Mouse (Mus musculus): ENCODE results near the gene 5830411N06Rik.

Gene 5830411N06Rik

GRCm38 (mm10) chr7:140247216-140247615 is at the start of gene 5830411N06Rik:
TSS of gene 5830411N06Rik (plus strand) at chr7:140247284.
- DNase-seq (ENCODE audit: low spot score in 2 of 2), result no peak

GRCm38 (mm10) chr7:140201090-140201489 is 46.0 kb upstream of the 5830411N06Rik start:
- DNase-seq (ENCODE audit: low spot score in 2 of 2), result no peak

GRCm38 (mm10) chr7:140205864-140206263 is 41.2 kb upstream of the 5830411N06Rik start, which contains the start of gene Olfr524:
TSS of gene Olfr524 (minus strand) at chr7:140205964.
- DNase-seq (ENCODE audit: low spot score in 2 of 2), result no peak

GRCm38 (mm10) chr7:140206904-140207303 is 40.2 kb upstream of the 5830411N06Rik start:
- no peak for DNase-seq (ENCODE audit: low spot score in 2 of 2)

- DNase-seq (ENCODE audit: low spot score in 2 of 2), result no peak
Observed at GRCm38 (mm10) chr7:140208153-140208552, 38.9 kb upstream of the 5830411N06Rik start.

- peak; percentile 19 to 44 for DNase-seq (ENCODE audit: low spot score in 2 of 2)
Observed at GRCm38 (mm10) chr7:140208677-140209076, 38.4 kb upstream of the 5830411N06Rik start.

- DNase-seq (ENCODE audit: low spot score in 2 of 2), result no peak
Observed at GRCm38 (mm10) chr7:140213841-140214240, 33.2 kb upstream of the 5830411N06Rik start.

GRCm38 (mm10) chr7:140217967-140218366 is 29.1 kb upstream of the 5830411N06Rik start, which contains the start of gene Cd163l1:
TSS of gene Cd163l1 (plus strand) at chr7:140218267.
- DNase-seq (ENCODE audit: low spot score in 2 of 2), result no peak

- DNase-seq (ENCODE audit: low spot score in 2 of 2), result no peak
Observed at GRCm38 (mm10) chr7:140219268-140219667, 27.8 kb upstream of the 5830411N06Rik start.

GRCm38 (mm10) chr7:140220375-140220774 is 26.7 kb upstream of the 5830411N06Rik start:
- no peak for DNase-seq (ENCODE audit: low spot score in 2 of 2)

GRCm38 (mm10) chr7:140224209-140224608 is 22.9 kb upstream of the 5830411N06Rik start:
- DNase-seq (ENCODE audit: low spot score in 2 of 2), result no peak

- DNase-seq (ENCODE audit: low spot score in 2 of 2), result no peak
Observed at GRCm38 (mm10) chr7:140228476-140228875, 18.6 kb upstream of the 5830411N06Rik start.

- DNase-seq (ENCODE audit: low spot score in 2 of 2), result no peak
Observed at GRCm38 (mm10) chr7:140231026-140231425, 16.1 kb upstream of the 5830411N06Rik start.

- no peak for DNase-seq (ENCODE audit: low spot score in 2 of 2)
Observed at GRCm38 (mm10) chr7:140233696-140234095, 13.4 kb upstream of the 5830411N06Rik start.

- DNase-seq (ENCODE audit: low spot score in 2 of 2), result no peak
Observed at GRCm38 (mm10) chr7:140253780-140254299, 6.8 kb downstream of the 5830411N06Rik start.

GRCm38 (mm10) chr7:140295746-140296145 is 48.7 kb downstream of the 5830411N06Rik start:
- DNase-seq (ENCODE audit: low spot score in 2 of 2), result no peak

GRCm38 (mm10) chr7:140296876-140297275 is 49.8 kb downstream of the 5830411N06Rik start:
- no peak for DNase-seq (ENCODE audit: low spot score in 2 of 2)

GRCm38 (mm10) chr7:140299416-140299815 is 52.3 kb downstream of the 5830411N06Rik start:
- no peak for DNase-seq (ENCODE audit: low spot score in 2 of 2)

- no peak for DNase-seq (ENCODE audit: low spot score in 2 of 2)
Observed at GRCm38 (mm10) chr7:140319861-140320385, 72.8 kb downstream of the 5830411N06Rik start.

- DNase-seq (ENCODE audit: low spot score in 2 of 2), result no peak
Observed at GRCm38 (mm10) chr7:140320558-140320957, 73.5 kb downstream of the 5830411N06Rik start, which contains the start of gene Olfr525. TSS of gene Olfr525 (plus strand) at chr7:140320858.

- DNase-seq (ENCODE audit: low spot score in 2 of 2), result peak; percentile 31 to 33
Observed at GRCm38 (mm10) chr7:140321135-140321534, 74.1 kb downstream of the 5830411N06Rik start.

- DNase-seq (ENCODE audit: low spot score in 2 of 2), result no peak
Observed at GRCm38 (mm10) chr7:140329766-140330304, 82.8 kb downstream of the 5830411N06Rik start.

GRCm38 (mm10) chr7:140333717-140334116 is 86.6 kb downstream of the 5830411N06Rik start, which contains the start of gene Olfr527:
TSS of gene Olfr527 (plus strand) at chr7:140334017.
- no peak for DNase-seq (ENCODE audit: low spot score in 2 of 2)
